Mouse (Mus musculus) C2C12 (cell line): ENCODE measurements around the gene Zfp51.
"Not testable (repeated sequence)": the region's sequence is repeated elsewhere in the genome, so short reads cannot be mapped to it uniquely, and the experiment has no call there.

ENCODE experiments used
- CEBPB ChIP-seq: IDR thresholded peaks from one replicate; pipeline ENCODE4 v1.6.1; 2011; ENCODE audit warnings: low read depth, mild to moderate bottlenecking, control low read depth, moderate library complexity
- CTCF ChIP-seq: IDR thresholded peaks from one replicate; pipeline ENCODE4 v1.5.1; 2011; ENCODE audit not compliant: control insufficient read depth, insufficient read depth, insufficient read length

- TF ChIP-seq CTCF, CEBPB: not testable (repeated sequence)
Measured at GRCm38 (mm10) chr17:21478103-21478777, 28.1 kb downstream of the Zfp51 start.
